Mouse (Mus musculus) embryonic fibroblast, embryonic 13.5 days (primary cell): Measurements from ENCODE around the gene Nrp2. TPM values are rescaled to one million over a fixed set of nuclear protein-coding genes. Genes with fewer than 3 reads are reported as not detected.

Experiments
- H3K27ac ChIP-seq: 2 replicates; pipeline ENCODE4 v1.5.1; 2012; ENCODE audit warnings: low read length, control low read depth, inconsistent platforms; ENCODE audit not compliant: insufficient read depth
- H3K4me1 ChIP-seq: 2 replicates; pipeline ENCODE4 v1.6.1; 2011; ENCODE audit warnings: low read length; ENCODE audit not compliant: control insufficient read depth, insufficient read depth
- H3K4me3 ChIP-seq: 2 replicates; pipeline ENCODE4 v1.5.1; 2011; ENCODE audit warnings: mild to moderate bottlenecking, control low read depth, low read length; ENCODE audit not compliant: insufficient read depth
- CTCF ChIP-seq: IDR thresholded peaks from 2 replicates; pipeline ENCODE4 v1.5.1; 2011; ENCODE audit warnings: mild to moderate bottlenecking, control low read depth, low read length, moderate library complexity, borderline replicate concordance; ENCODE audit not compliant: insufficient read depth
- POLR2A ChIP-seq: IDR thresholded peaks from 2 replicates; pipeline ENCODE4 v1.6.1; 2011; ENCODE audit warnings: low read depth, mild to moderate bottlenecking, control low read depth, low read length, moderate library complexity
- polyA plus RNA-seq: library from polyadenylated mRNA; stranded (reverse); fragments of >200 nt; gene quantifications from 2 replicates; pipeline ENCODE4 v1.2.4, GENCODE M21; 2011; ENCODE audit warnings: low read depth; ENCODE audit not compliant: missing spikeins, insufficient read length

The Nrp2 gene
- polyA plus RNA-seq, 1 experiment, result 74.9 TPM

GRCm38 (mm10) chr1:62795307-62796037, 92.4 kb downstream of the Nrp2 start:
- Histone ChIP-seq H3K4me3 (no peak overlapping the region), H3K27ac (no peak overlapping the region), H3K4me1 (peaks cover 7% of the 10 kb centered on the region; the same call in 1 of the 2 replicates)
- TF ChIP-seq POLR2A (no peak), CTCF (0 out of 2 replicates have a peak, but pooled peaks have one; percentile 28)

- Histone ChIP-seq H3K4me3 (no peak overlapping the region), H3K27ac (no peak overlapping the region), H3K4me1 (peaks cover 7% of the 10 kb centered on the region; the same call in 1 of the 2 replicates)
- TF ChIP-seq CTCF (no peak), POLR2A (no peak)
Measured at GRCm38 (mm10) chr1:62796038-62796647, 93.1 kb downstream of the Nrp2 start.

DNA sequence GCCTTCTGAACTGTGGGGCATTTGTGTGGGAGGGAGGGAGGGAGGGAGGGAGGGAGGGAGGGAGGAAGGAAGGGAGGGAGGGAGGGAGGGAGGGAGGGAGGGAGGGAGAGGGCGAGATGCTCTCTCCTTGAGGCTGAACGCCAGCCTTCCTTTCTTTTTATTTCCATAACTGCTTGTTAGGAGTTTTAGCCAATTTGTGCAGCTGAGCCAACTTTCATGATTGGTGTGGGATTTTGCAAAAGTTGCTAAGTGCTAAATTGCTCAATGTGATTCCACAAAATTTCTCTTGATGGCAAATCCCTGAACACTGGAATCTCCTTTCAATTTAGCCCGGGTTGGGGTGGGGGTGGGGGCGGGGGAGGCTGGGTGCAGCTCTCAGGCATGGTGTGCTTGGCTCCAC, 96.3 kb downstream of the Nrp2 start:
- Histone ChIP-seq H3K4me3 (no peak overlapping the region), H3K4me1 (no peaks in the 10 kb centered on the region), H3K27ac (no peak overlapping the region)
- TF ChIP-seq POLR2A, result no peak
- no peak for TF ChIP-seq CTCF

GRCm38 (mm10) chr1:62800351-62800750, 97.3 kb downstream of the Nrp2 start:
- TF ChIP-seq CTCF (no peak), POLR2A (no peak)
- Histone ChIP-seq H3K4me3 (no peak overlapping the region), H3K27ac (no peak overlapping the region), H3K4me1 (no peaks in the 10 kb centered on the region; the same call in 1 of the 2 replicates)

- TF ChIP-seq CTCF (no peak), POLR2A (no peak)
- Histone ChIP-seq H3K27ac (no peak overlapping the region), H3K4me1 (no peaks in the 10 kb centered on the region; the same call in 1 of the 2 replicates), H3K4me3 (no peak overlapping the region)
Measured at GRCm38 (mm10) chr1:62801429-62801828, 98.3 kb downstream of the Nrp2 start.

DNA sequence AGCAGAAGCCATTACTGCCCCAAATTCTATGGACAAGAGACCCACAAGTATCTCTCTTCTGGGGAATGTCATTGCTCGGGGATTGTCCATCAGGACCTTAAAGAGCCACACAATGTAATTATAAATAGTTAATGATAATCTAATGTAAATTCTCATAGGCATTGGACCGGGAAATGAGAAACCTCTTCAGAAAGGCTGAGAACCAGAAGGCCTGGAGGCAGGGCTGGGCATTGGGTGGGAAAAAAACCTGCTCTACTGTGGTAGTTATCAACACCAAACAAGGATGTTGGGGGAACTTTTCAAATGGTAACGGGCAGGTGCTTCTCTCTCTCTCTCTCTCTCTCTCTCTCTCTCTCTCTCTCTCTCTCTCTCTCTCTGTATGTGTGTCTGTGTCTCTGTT, 98.8 kb downstream of the Nrp2 start:
- Histone ChIP-seq H3K4me1 (no peaks in the 10 kb centered on the region; the same call in 1 of the 2 replicates), H3K27ac (no peak overlapping the region), H3K4me3 (no peak overlapping the region)
- TF ChIP-seq CTCF, result no peak
- no peak for TF ChIP-seq POLR2A

DNA sequence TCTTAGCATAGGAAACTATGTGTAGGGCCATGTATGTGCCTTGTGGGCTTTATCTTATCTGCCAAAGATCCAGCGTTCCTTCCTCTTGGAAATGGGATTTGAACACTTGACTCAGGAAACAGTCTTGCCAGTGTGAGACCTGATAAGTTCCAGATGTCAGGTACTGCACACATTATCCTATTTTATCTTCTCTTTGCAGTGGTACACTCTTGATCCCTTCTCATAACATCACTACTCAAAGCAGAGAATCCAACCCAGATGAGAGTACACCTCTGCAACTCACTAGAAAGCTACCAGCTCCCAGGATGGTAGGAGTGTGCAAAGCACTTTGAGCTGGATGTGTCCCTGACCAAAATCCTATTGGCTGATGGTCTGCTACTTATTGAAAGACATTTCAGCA, 100.5 kb downstream of the Nrp2 start:
- TF ChIP-seq POLR2A (no peak), CTCF (no peak)
- Histone ChIP-seq H3K27ac (no peak overlapping the region), H3K4me1 (no peaks in the 10 kb centered on the region; the same call in 1 of the 2 replicates), H3K4me3 (no peak overlapping the region)

- Histone ChIP-seq H3K4me1 (peaks cover 4% of the 10 kb centered on the region; the same call in 1 of the 2 replicates), H3K4me3 (no peak overlapping the region), H3K27ac (no peak overlapping the region)
- TF ChIP-seq CTCF (no peak), POLR2A (no peak)
Measured at GRCm38 (mm10) chr1:62806014-62806413, 102.9 kb downstream of the Nrp2 start.

DNA sequence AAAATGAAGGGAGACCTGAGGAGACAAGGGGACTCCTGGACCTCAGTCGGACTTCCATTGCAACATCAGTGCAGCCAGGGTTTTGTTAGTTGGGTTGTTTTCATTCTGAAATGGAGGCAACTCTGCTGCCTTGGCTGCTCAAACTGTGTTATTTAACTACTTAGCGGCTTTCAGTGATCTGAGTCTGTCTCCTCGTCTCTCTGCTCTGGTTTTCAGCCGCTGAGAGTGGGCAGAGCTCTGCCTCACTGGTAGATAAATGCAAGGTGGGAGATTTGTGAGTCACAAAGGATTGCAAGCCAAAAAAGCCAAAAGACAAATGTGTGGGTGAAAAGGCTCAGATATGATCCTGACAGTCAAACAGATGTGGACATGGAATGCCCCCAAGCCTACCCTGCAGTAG, 105.3 kb downstream of the Nrp2 start:
- Histone ChIP-seq H3K4me3 (no peak overlapping the region), H3K27ac (no peak overlapping the region), H3K4me1 (peaks cover 4% of the 10 kb centered on the region; the same call in 1 of the 2 replicates)
- TF ChIP-seq POLR2A, result no peak
- no peak for TF ChIP-seq CTCF

- Histone ChIP-seq H3K27ac (no peak overlapping the region), H3K4me3 (no peak overlapping the region), H3K4me1 (peaks cover 4% of the 10 kb centered on the region; the same call in 1 of the 2 replicates)
- TF ChIP-seq POLR2A, result no peak
- TF ChIP-seq CTCF, result no peak
Measured at GRCm38 (mm10) chr1:62809601-62810228, 106.6 kb downstream of the Nrp2 start.
